ENCODE assay signal across 8 mouse cellular contexts in genomic region chr5:135632797-135633144, GRCm38 (mm10). TPM values are rescaled to one million over a fixed set of nuclear protein-coding genes. Genes with fewer than 3 reads are reported as not detected.
A peak's percentile ranks its signal among the peaks of the same experiment; 100 is the strongest.
DNase-seq lines count a peak whose midpoint lies in the region; ATAC-seq and TF ChIP-seq lines count a peak whose summit lies in the region.

No protein-coding gene starts in this region.

- H3K4me3 ChIP-seq in lung, postnatal 0 days (ENCODE audit: low read depth, low read length), result peak overlapping the region; percentile 76
- peak overlapping the region; percentile 91 for H3K4me3 ChIP-seq in limb, embryonic 15.5 days
- H3K4me3 ChIP-seq in stomach, embryonic 15.5 days (replicated peaks), result peak overlapping the region; percentile 91

- peaks cover 5% of the 10 kb centered on the region; the same call in 1 of the 2 replicates for H3K4me1 ChIP-seq in lung, postnatal 0 days (ENCODE audit: insufficient read depth, low read depth, low read length)
- 0 out of 2 replicates have a peak, but pooled peaks cover 12% of the 10 kb centered on the region for H3K4me1 ChIP-seq in limb, embryonic 15.5 days
- peaks cover 5% of the 10 kb centered on the region; the same call in 1 of the 2 replicates for H3K4me1 ChIP-seq in stomach, embryonic 15.5 days

- peak overlapping the region; percentile 84 for H3K4me2 ChIP-seq in lung, postnatal 0 days (replicated peaks; ENCODE audit: low read depth, low read length)
- H3K4me2 ChIP-seq in limb, embryonic 15.5 days, result peak overlapping the region; percentile 63
- H3K4me2 ChIP-seq in stomach, embryonic 15.5 days, result peak overlapping the region; percentile 66

- peak overlapping the region; percentile 68; the same call in 1 of the 2 replicates for H3K27ac ChIP-seq in lung, postnatal 0 days (ENCODE audit: low read length)
- H3K27ac ChIP-seq in limb, embryonic 15.5 days, result peak overlapping the region; percentile 86
- H3K27ac ChIP-seq in stomach, embryonic 15.5 days, result peak overlapping the region; percentile 81

- TF ChIP-seq EP300 in lung, postnatal 0 days (IDR thresholded peaks at IDR 0.05), result no peak

- H3K9me3 ChIP-seq in lung, postnatal 0 days (ENCODE audit: low read length), result no peaks in the 10 kb centered on the region
- H3K9me3 ChIP-seq in limb, embryonic 15.5 days, result no peaks in the 10 kb centered on the region
- no peaks in the 10 kb centered on the region for H3K9me3 ChIP-seq in stomach, embryonic 15.5 days

- no peak for DNase-seq in lung, postnatal 0 days (ENCODE audit: low spot score)
- no peak for DNase-seq in lung, postnatal 36 days
- DNase-seq in gastrocnemius, postnatal 10 days, result no peak
- no peak for DNase-seq in kidney, postnatal 25 days
- no peak for DNase-seq in urinary bladder, postnatal 10 days (ENCODE audit: low spot score)

- under 1% methylated on average over 20 of the region's 21 CpGs for WGBS in lung, postnatal 0 days
- 2% methylated on average over 17 of the region's 21 CpGs for WGBS in limb, embryonic 15.5 days
- 0% methylated on average over 21 of the region's 21 CpGs for WGBS in stomach, embryonic 15.5 days

- peak overlapping the region; percentile 50 for H3K9ac ChIP-seq in lung, postnatal 0 days (replicated peaks; ENCODE audit: low read depth)
- H3K9ac ChIP-seq in limb, embryonic 15.5 days, result peak overlapping the region; percentile 74
- peak overlapping the region; percentile 85 for H3K9ac ChIP-seq in stomach, embryonic 15.5 days

- ATAC-seq in lung, postnatal 0 days, result peak; percentile 66
- ATAC-seq in erythroid progenitor cell, adult 5-6 weeks (replicated peaks; ENCODE audit: low FRiP score, poor library complexity, severe bottlenecking), result peak; percentile 69
- ATAC-seq in limb, embryonic 15.5 days (ENCODE audit: insufficient number of reproducible peaks, low FRiP score, low TSS enrichment, low read depth), result peak; percentile 77
- peak; percentile 64 for ATAC-seq in stomach, embryonic 15.5 days (ENCODE audit: insufficient read depth, low FRiP score, low read depth)

- TF ChIP-seq CTCF in lung, postnatal 0 days (IDR thresholded peaks at IDR 0.05), result no peak; the same call in 1 of the 2 replicates

- no peaks in the 10 kb centered on the region for H3K27me3 ChIP-seq in lung, postnatal 0 days (replicated peaks; ENCODE audit: insufficient read depth, low read length)
- H3K27me3 ChIP-seq in limb, embryonic 15.5 days, result no peaks in the 10 kb centered on the region
- H3K27me3 ChIP-seq in stomach, embryonic 15.5 days (replicated peaks), result no peaks in the 10 kb centered on the region

- H3K36me3 ChIP-seq in lung, postnatal 0 days (ENCODE audit: insufficient read depth, low read length), result no peaks in the 10 kb centered on the region
- H3K36me3 ChIP-seq in limb, embryonic 15.5 days, result peaks cover 24% of the 10 kb centered on the region
- 0 out of 2 replicates have a peak, but pooled peaks cover 5% of the 10 kb centered on the region for H3K36me3 ChIP-seq in stomach, embryonic 15.5 days

RNA-seq across cellular contexts. Expression of gene Rhbdd2, which starts 0.4 kb away (rescaled TPM):
- 24.7 and 25.8 TPM in 2 replicates for polyA plus RNA-seq in lung, postnatal 0 days (2015; fragmentation: Nextera tagmentation; extraction: Ambion mirVana)
- total RNA-seq in erythroid progenitor cell, adult 5-6 weeks (2015; ENCODE audit: low replicate concordance), result 1.8 and 3.4 TPM in 2 replicates
- 0.45 and 1.0 TPM in 2 replicates for total RNA-seq in erythroid progenitor cell, adult 5-6 weeks (2017; ENCODE audit: low replicate concordance)
- 33.3 and 33.4 TPM in 2 replicates for polyA plus RNA-seq in limb, embryonic 15.5 days (2015; fragmentation: Nextera tagmentation; extraction: Ambion mirVana)
- 38.5 and 39.7 TPM in 2 replicates for polyA plus RNA-seq in stomach, embryonic 15.5 days (2015; fragmentation: Nextera tagmentation; extraction: Ambion mirVana)
- 10 to 100 TPM; 10.1 to 11.3 TPM for total RNA-seq in gastrocnemius, postnatal 10 days (2021)

RNA-seq across cellular contexts. Expression of gene Por, which starts 37.1 kb away (rescaled TPM):
- 130 and 135 TPM in 2 replicates for polyA plus RNA-seq in lung, postnatal 0 days (2015; fragmentation: Nextera tagmentation; extraction: Ambion mirVana)
- 7.1 and 9.7 TPM in 2 replicates for total RNA-seq in erythroid progenitor cell, adult 5-6 weeks (2015; ENCODE audit: low replicate concordance)
- total RNA-seq in erythroid progenitor cell, adult 5-6 weeks (2017; ENCODE audit: low replicate concordance), result 10.8 and 17.5 TPM in 2 replicates
- polyA plus RNA-seq in limb, embryonic 15.5 days (2015; fragmentation: Nextera tagmentation; extraction: Ambion mirVana), result 93.7 and 99.2 TPM in 2 replicates
- polyA plus RNA-seq in stomach, embryonic 15.5 days (2015; fragmentation: Nextera tagmentation; extraction: Ambion mirVana), result 99.8 and 101 TPM in 2 replicates
- 10 to 100 TPM; 23.2 to 26.6 TPM for total RNA-seq in gastrocnemius, postnatal 10 days (2021)

RNA-seq across cellular contexts. Expression of gene Ccl24, which starts 59.9 kb away (rescaled TPM):
- polyA plus RNA-seq in lung, postnatal 0 days (2015; fragmentation: Nextera tagmentation; extraction: Ambion mirVana), result 0.71 and 0.84 TPM in 2 replicates
- not detected in 2 replicates for total RNA-seq in erythroid progenitor cell, adult 5-6 weeks (2015; ENCODE audit: low replicate concordance)
- not detected in 2 replicates for total RNA-seq in erythroid progenitor cell, adult 5-6 weeks (2017; ENCODE audit: low replicate concordance)
- polyA plus RNA-seq in limb, embryonic 15.5 days (2015; fragmentation: Nextera tagmentation; extraction: Ambion mirVana), result 2.9 and 3.4 TPM in 2 replicates
- polyA plus RNA-seq in stomach, embryonic 15.5 days (2015; fragmentation: Nextera tagmentation; extraction: Ambion mirVana), result 6.7 and 9.5 TPM in 2 replicates
- total RNA-seq in gastrocnemius, postnatal 10 days (2021), result 1 to 10 TPM; 1.7 to 3.2 TPM
